Mouse (Mus musculus): ENCODE data around the gene Gimap8. TPM values are rescaled to one million over a fixed set of nuclear protein-coding genes. Genes with fewer than 3 reads are reported as not detected.

Gimap8 gene
- total RNA-seq, 2 experiments from 2014 or later = 1.9 to 2.8 TPM

DNA sequence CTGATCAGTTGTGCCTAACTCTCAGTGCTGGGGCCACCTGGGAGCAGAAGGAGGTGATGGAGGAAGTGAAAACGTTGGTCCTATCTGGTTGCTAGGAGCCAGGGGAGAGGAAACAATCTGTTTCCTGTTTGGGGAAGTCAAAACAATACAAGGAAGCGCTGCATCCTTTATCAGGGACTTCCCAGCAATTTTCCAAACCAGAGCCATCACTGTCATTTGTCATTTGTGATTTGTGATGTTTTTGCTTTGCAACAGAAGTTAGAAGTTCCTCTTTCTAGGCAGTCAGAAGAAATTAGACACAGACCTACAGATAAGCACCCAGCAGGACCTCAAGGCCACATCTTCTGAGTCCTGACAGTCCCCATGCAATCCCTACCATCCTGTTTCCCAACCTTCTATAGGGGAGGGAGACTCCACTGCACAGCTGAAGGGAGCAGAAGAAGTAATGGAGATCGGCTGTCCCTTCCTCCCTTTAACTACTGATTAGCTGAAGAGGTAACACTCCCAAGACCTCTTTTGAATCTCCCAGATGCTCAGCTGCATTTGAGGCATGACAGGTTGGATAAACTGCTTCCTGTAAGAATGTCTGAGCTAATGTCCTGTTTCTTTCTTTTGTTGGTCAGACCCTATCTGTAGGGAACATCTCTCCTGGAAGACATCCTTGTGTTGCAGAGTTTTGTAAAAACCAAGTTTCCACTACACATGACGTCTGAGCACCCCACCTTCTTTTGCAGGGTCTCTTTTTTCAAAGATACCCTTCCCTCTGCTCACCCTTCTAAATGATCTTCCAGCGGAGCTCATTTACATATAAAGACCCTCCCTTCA, 53.4 kb downstream of the Gimap8 start:
- intact Hi-C loops (cut with DNase I) = no loop called here

DNA sequence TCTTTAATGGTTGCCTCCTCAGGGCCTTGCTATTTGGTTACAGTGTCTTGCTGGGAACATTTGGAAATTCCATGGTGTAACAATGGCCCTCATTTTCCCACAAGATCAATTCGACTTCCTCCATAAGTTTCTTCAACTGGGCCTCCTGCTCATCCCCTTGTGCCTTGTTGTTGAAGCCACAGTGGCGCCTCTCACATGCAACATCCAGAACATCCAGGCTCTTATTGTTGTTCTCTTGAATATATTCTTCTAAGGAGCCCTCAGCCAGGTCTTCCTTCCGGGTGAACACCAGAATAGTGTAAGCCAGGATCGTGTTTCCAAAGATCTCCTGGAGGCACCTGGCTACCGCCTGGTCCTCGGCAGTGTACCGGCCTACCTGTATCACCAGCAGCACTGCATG, 55.1 kb downstream of the Gimap8 start:
- DNase-seq = no peak
- intact Hi-C loops (cut with DNase I) = no loop called here

More for the DNA sequence above, 53.4 kb downstream of the Gimap8 start:
- no peak for DNase-seq

- intact Hi-C loops (cut with DNase I) = no loop called here
- DNase-seq = no peak
These were observed 55.6 kb downstream of the Gimap8 start for GRCm38 (mm10) chr6:48702601-48703000.

DNA sequence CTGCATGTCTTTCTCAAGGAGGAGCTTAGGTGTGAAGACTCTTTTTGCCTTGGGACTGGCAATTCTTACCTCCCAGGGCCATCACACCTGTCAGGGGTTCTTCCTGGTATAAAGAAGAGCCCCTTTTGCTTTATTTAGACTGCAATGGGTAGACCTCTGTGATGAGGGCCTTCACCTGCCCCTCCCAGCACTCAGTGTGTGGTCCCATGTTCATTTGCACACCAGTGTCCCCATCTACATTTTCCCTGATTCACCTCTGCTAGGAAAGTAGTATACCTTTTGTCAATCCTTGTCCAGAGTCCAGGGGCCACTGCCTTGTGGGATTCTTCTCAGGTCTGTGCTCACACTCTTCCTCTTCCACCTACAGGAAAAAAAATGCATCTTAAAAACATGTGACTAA, 57.1 kb downstream of the Gimap8 start:
- DNase-seq = no peak

DNA sequence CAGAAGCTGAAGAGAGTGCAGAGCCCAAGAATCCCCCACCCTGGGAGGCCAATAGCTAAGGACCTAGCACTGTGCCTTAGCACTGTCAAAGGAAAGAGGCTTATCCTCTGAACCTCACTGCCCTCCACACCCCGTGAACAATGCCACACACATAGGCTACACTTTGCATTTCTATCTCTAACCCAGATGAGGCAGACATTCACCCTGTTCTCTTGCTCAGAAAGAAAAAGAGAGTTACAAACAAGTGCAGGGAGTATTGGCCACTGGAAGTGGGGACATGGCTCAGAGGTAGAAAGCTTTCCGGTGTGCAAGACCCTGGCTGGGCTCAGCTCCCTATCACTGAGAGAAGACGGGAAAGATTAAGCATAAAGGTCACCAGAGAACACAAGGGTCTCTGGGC, 59.1 kb downstream of the Gimap8 start:
- no peak for DNase-seq
- intact Hi-C loops (cut with DNase I) = no loop called here

More for the DNA sequence above, 57.1 kb downstream of the Gimap8 start:
- intact Hi-C loops (cut with DNase I) = no loop called here

Other genes with a start within 250 kb of the Gimap8 start
- gene Zfp467, start 201.4 kb upstream of the Gimap8 start, total RNA-seq (2021) = 10 to 100 TPM; 38.3 to 42.4 TPM
- gene Sspo, start 199.0 kb upstream of the Gimap8 start, total RNA-seq (2021) = under 1 TPM; 0.39 to 0.54 TPM
- 10 to 100 TPM; 39.4 to 51.3 TPM for gene Atp6v0e2, start 109.6 kb upstream of the Gimap8 start, total RNA-seq (2021)
- 10 to 100 TPM; 13.9 to 17.1 TPM for gene Lrrc61, start 92.4 kb upstream of the Gimap8 start, total RNA-seq (2021)
- gene Rarres2, start 74.4 kb upstream of the Gimap8 start, total RNA-seq (2021) = 10 to 100 TPM; 15.5 to 19.0 TPM
- gene Gm45021, start 57.6 kb upstream of the Gimap8 start, total RNA-seq (2021) = not detected
- 10 to 100 TPM; 19.4 to 29.3 TPM for gene Repin1, start 53.4 kb upstream of the Gimap8 start, total RNA-seq (2021)
- 1 to 10 TPM in 1 of 2 experiments, not detected in 1; 2.1 TPM for gene Gm44965, start 53.3 kb upstream of the Gimap8 start, total RNA-seq (2021)
- 1 to 10 TPM; 5.9 to 6.4 TPM for gene Zfp775, start 45.2 kb upstream of the Gimap8 start, total RNA-seq (2021)
- gene AI854703, start 20.5 kb upstream of the Gimap8 start, total RNA-seq (2021) = under 1 TPM; 0.25 to 0.48 TPM
- 1 to 10 TPM in 1 of 2 experiments, under 1 TPM in 1; 0.94 to 2.1 TPM for gene Gimap9, start 28.9 kb downstream of the Gimap8 start, total RNA-seq (2021)
- gene Gimap4, start 37.3 kb downstream of the Gimap8 start, total RNA-seq (2021) = 1 to 10 TPM; 4.1 to 6.5 TPM
- gene Gimap6, start 61.0 kb downstream of the Gimap8 start, total RNA-seq (2021) = 10 to 100 TPM in 1 of 2 experiments, 1 to 10 TPM in 1; 9.0 to 13.0 TPM
- not detected for gene Gm28053, start 71.4 kb downstream of the Gimap8 start, total RNA-seq (2021)
- gene Gimap7, start 71.4 kb downstream of the Gimap8 start, total RNA-seq (2021) = not detected
- 1 to 10 TPM; 3.0 to 3.4 TPM for gene Gimap1, start 91.8 kb downstream of the Gimap8 start, total RNA-seq (2021)
- gene Gimap5, start 99.0 kb downstream of the Gimap8 start, total RNA-seq (2021) = 1 to 10 TPM; 1.7 to 2.1 TPM
- gene Gimap3, start 123.6 kb downstream of the Gimap8 start, total RNA-seq (2021) = not detected
- 1 to 10 TPM; 4.2 to 4.6 TPM for gene Tmem176a, start 193.7 kb downstream of the Gimap8 start, total RNA-seq (2021)
- 10 to 100 TPM in 1 of 2 experiments, 1 to 10 TPM in 1; 8.2 to 12.9 TPM for gene Tmem176b, start 194.3 kb downstream of the Gimap8 start, total RNA-seq (2021)
- gene Aoc1, start 225.7 kb downstream of the Gimap8 start, total RNA-seq (2021) = not detected